Mouse (Mus musculus): ENCODE measurements around the gene Crybg2.
A peak's percentile ranks its signal among the peaks of the same experiment; 100 is the strongest.

The Crybg2 gene

DNA sequence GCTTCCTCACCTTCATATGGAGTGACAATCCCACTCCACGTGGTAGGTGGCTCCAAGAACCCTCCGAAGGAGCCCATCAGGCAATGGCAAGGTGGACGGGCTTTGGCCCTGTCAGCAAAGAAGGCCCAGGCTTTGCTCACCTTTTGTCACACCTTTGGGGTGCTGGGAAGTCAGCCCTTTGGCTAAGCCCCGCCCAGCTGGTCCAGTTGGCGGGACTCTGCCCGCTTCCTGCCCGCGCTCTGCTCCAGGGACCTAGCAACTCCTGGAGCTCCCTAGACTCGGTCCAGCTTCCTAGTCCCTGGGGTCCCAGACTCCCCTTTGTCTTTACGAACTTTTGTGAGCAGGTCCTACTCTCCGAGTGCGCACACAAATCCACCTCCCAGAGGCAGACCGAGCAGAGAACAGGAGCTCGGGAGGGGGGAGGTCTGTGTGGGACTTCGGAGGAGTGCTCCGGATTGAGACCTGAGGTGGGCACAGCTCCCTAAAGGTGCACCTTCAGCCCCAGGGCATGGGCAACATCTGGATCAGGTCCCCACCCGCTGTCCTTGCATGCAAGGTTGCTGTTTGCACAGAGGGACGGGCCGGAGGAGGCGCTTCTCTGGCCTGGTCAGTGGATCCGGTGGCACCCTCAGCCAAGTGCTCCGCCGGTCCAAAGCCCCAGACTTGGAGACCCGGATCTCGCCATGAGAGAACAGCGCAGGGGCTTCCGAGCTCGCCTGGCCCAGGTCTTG, at the start of gene Crybg2:
Gene Crybg2, plus strand, starts transcription at position 681 of the 731 bp plus-strand sequence.
- DNase-seq (ENCODE audit: low spot score): no peak

GRCm38 (mm10) chr4:134011450-134012414, 48.9 kb upstream of the Crybg2 start:
- no peak for DNase-seq (ENCODE audit: low spot score)

GRCm38 (mm10) chr4:134012858-134013528, 47.6 kb upstream of the Crybg2 start:
- DNase-seq (ENCODE audit: low spot score): no peak

GRCm38 (mm10) chr4:134016208-134016607, 44.4 kb upstream of the Crybg2 start:
- no peak for DNase-seq (ENCODE audit: low spot score)

GRCm38 (mm10) chr4:134016767-134017166, 43.8 kb upstream of the Crybg2 start:
- no peak for DNase-seq (ENCODE audit: low spot score)

DNA sequence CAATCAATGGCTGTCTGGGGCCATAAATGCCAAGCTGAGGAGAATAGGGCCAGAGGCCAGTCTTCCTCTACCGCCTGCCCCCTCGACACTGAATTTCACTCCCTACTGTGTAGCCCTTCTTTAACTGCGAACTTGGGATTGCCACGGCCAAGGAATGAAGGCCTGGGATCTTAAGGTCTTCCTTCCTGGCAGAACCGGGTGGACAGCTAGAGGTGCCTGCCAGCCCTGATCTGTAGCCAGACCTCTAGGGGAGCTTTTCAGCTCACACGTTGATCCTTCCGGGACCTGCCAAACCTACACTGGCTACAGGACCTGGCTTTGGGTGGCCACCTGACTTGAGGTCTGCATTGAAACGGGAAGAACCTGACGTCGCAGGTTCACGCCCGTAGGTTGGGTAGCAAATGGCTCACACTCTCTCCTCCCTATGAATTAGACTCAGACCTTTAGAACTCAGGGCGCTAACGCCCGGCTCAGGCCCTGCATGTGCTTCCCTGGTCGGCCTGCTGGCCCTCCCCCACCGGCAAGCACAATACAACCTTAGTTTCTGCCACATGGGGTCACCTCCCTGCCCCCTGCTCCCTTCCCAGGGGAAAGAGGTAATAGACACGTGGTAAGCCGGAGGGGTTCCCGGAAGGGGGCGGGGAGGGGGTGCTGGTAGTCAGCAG, 43.3 kb upstream of the Crybg2 start:
- DNase-seq (ENCODE audit: low spot score): no peak

DNA sequence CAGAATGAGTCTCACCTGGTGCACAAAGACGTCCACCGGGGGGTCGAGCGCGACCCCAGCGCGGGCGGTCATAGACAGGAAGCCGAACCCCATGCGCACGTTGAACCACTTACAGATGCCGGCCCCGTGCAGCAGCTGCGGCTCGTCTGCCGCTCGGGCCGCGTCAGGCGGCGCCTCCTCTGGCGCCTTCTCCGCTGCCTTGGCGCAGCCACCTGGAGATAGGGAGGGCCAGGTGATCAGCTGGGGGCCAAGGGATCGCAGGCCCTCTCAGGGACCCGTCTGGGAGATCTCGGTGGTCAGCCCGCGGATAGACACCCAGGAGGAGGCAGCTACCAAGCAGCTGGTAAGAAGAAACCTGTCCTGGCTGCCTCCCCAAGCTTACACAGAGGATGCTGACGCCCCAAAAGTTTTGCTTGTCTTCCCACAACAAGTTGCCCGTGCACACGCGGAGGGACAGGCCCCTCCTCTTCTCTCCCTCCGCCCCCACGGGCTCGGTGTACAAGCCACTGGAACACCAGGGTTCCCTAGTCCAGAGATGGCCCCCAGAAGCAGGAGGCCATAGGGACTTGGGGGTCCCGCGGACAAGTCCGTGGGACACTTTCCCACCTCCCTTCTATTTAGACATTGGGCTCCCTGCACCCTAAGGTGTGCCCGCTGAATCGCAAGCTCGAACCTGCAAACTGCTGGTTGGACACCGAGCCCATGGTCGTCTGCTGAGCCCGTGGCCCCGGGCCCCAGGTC, 42.4 kb upstream of the Crybg2 start:
- DNase-seq (ENCODE audit: low spot score): no peak

GRCm38 (mm10) chr4:134018779-134019145, 41.9 kb upstream of the Crybg2 start, which contains the start of gene Lin28a:
Lin28a (minus strand) TSS chr4:134018841.
- DNase-seq (ENCODE audit: low spot score): no peak

DNA sequence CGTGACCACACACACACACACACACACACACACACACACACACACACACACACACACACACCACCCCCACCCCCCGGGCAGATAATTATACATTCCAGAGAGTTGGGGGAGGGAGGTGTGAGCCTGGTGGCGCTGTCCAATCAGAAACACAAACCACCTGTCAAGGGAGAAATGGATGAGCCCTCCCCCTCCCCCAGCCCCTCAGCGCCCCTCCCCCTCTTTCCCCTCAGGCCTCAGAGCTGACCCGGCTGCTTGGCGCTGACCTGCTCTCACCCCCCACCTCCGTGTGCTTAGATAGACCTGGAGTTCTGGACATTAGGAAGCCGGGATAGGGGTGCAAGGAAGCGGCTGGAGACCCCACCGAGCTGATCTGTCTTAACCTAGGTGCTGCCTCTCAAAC, 41.4 kb upstream of the Crybg2 start:
- no peak for DNase-seq (ENCODE audit: low spot score)

DNA sequence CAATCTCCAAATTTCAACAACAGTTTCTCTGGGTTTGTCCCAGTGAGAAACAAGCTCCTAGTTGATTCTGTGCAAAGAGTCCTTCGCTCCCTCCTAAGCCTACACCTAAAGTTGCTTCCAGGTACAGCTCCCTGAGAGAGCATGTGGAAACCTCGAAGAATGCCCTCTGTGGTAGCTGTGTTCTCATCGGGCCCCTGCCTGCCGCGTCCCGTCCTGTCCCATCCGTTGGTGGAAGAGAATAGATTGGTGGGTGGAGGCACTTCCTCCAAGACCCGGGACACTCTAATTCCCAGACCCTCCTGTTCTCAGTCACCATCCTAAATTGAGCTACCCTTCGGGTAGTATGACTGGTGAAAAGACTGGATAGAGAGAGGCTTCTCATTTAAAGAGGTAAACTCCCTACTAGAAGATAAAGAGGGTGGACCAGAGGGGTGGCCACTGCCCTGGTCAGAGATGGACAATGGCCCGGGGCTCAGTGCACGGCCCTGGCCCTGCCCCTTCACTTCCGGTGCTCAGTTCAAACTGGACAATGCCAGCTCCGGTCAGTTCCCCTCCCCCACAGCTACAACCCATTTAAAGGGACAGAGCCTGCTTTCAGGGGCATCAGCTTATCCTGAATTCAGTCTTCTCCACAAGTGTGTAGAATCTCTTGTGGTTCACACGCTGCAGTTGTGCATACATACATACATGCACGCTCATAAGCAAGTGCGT, 40.8 kb upstream of the Crybg2 start:
- DNase-seq (ENCODE audit: low spot score): no peak

- DNase-seq (ENCODE audit: low spot score): peak; percentile 81
Observed at GRCm38 (mm10) chr4:134020621-134021020, 40.0 kb upstream of the Crybg2 start.

DNA sequence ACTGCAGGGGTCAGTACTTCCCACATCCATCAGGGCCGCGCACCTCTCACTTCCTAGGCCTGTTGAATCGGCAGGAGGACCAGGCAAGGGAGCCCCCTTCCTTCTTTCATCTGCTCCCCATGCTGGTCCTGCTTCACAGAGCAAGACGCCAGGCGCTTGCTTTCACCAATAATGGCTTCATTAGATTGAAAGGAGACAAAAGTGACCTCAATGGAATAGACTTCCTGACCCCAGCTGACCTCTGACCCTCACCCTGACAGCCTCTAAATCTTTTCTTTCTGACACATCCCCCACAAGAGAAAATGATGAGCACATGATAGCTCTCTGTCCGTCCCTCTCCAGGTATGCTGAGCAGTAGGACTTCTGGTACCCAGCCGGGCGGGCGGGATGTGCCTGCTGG, 34.8 kb upstream of the Crybg2 start:
- no peak for DNase-seq (ENCODE audit: low spot score)

GRCm38 (mm10) chr4:134035953-134036352, 24.7 kb upstream of the Crybg2 start:
- DNase-seq (ENCODE audit: low spot score): peak; percentile 72

DNA sequence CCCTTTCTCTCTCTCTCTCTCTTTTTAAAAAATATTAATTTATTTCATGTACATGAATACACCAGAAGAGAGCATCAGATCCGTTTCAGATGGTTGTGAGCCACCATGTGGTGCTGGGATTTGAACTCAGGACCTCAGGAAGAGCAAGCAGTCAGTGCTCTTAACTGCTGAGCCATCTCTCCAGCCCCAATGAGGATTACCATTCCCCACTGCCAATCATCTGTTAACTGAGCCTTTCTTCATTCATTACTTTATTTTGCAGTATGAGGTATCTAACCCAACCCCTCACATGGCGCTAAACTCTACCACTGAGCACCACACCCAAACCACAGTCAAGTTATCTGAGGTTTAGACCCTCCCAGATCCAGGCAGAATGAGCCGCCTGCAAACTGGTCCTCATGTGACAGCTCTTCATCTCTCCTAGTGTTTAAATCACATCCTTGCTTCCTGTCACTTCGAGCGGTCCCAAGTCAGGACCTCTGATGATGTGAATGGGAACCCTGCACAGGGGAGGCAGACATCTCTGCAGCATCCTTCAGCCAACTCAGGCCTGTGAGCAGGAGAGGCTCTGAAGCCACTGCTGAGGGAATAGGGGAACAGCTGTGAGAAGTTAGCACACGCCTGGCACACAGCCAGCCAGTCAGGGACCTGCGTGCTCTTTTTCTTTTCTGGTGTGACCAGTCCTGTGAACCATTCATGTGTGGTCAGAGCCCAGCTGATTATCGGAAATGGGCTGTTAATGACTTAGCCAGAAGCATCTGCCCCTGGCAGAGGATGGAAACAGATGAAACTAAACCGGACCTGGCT, 19.1 kb upstream of the Crybg2 start:
- DNase-seq (ENCODE audit: low spot score): no peak

GRCm38 (mm10) chr4:134043041-134043440, 17.6 kb upstream of the Crybg2 start:
- DNase-seq (ENCODE audit: low spot score): no peak

- no peak for DNase-seq (ENCODE audit: low spot score)
Observed at GRCm38 (mm10) chr4:134047648-134048047, 13.0 kb upstream of the Crybg2 start.

DNA sequence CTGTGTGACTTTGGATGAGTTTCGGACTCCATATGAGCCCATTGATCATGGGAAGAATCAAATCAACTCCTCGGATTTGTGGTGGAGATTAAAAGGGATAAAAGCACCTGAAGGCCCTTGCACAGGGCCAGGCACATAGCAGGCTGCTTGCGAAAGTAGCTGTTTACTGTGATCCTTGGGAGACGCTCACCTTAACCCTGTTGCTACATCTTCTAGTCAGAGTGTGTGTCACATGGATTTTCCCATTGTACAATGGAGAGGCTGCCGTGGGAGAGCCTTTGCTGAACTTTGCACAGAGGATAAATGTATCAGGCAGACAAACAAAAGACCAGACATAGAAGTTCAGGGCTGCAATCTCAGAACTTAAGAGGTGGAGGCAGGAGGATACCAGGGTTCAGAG, 8.7 kb upstream of the Crybg2 start:
- DNase-seq (ENCODE audit: low spot score): no peak

DNA sequence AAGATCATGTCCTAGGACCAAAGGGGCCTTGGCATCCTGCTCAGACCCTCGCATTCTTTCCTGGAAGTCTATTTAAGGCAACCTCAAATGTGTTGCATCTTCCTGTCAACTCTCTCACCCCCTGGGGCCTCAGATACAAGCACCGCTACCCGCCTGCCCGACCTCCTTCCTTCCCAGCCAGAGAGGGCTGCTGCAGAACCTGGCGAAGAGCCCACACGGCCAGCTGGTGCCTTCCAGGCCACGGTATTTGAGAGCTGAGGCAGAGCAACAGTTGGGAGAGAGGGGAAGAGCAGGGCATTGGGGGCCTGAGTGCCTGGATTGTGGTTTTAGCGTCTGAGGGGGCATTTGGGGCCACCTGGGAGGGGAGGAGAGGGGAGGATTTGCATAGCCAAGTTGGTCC, 8.1 kb upstream of the Crybg2 start:
- no peak for DNase-seq (ENCODE audit: low spot score)

DNA sequence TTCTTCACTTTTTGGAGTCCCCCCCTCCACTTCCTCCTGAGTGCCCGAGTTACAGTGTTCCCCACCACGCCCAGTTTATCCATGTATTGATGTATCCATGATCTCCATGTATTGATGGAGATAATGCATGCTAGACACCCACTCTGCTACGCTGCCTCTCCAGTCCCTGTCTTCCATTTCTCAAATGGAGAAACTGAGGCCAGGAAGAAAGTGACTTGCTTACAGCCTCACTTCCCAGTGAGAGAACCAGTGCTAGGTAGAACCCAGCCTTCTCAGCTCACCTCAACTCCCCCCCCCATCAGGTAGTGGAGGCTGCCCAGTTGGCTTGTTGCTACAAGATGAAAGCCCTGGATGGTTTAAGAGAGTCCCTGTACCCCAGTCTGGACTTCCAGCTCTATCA, 7.1 kb upstream of the Crybg2 start, which contains the start of gene Zfp683:
Gene Zfp683, plus strand, starts transcription at position 301 of the 400 bp plus-strand sequence.
- DNase-seq (ENCODE audit: low spot score): no peak

Data from ovary, postnatal 36 days (tissue).